Mouse (Mus musculus) right cerebral cortex, postnatal 14 days (tissue): Measurements from ENCODE around the gene Hcrtr1.

Source experiments
- DNase-seq: peaks from one replicate; pipeline ENCODE4 v3.0.0; 2022

Gene Hcrtr1

GRCm38 (mm10) chr4:130139214-130139492, at the start of gene Hcrtr1:
TSS of gene Hcrtr1 (minus strand) at chr4:130139359.
- DNase-seq = no peak

GRCm38 (mm10) chr4:130188806-130189297, 49.7 kb upstream of the Hcrtr1 start:
- peak; percentile 88 for DNase-seq

DNA sequence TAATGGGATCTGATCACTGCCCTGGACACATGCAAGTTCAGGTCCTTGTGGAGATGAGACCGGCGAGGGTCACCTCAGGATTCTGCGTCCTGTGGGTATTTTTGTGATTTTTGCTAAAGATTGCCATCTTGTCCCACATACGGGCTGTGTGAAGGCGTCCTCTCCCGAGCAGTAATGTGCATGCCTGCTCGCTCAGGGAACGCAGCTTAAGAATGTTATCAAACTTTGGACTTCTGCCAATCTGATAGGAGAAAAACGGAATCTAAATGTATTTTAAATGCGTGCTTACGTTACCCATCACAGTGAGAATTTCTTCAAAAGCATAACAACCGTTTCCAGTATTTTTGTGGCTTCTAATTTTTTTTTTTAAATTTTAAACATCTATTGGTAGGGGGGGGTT, 47.7 kb upstream of the Hcrtr1 start:
- DNase-seq = no peak

GRCm38 (mm10) chr4:130186450-130186849, 47.3 kb upstream of the Hcrtr1 start:
- DNase-seq = no peak

DNA sequence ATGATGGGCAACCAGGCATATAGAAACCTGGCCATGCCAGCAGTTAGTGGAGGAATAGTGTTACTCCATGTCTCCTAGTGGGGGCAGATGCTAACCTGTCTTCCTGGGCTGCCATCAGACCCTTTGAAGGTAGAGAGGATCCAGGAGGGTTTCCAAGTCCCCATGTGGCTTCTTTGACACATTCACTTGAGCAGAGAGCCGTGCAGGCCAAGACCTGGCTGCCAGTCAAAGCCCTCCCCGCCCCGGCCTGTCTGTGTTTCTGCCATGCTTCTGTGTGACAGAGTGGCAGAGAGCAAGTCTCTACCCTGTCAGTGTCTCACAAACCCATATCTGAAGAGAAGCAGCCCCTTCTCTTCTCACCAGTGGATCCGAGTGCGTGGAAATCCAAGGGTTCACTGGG, 44.7 kb upstream of the Hcrtr1 start:
- DNase-seq = no peak

- DNase-seq = no peak
These were observed 43.9 kb upstream of the Hcrtr1 start for GRCm38 (mm10) chr4:130183023-130183422.

- no peak for DNase-seq
These were observed 42.7 kb upstream of the Hcrtr1 start for GRCm38 (mm10) chr4:130181886-130182285.

- no peak for DNase-seq
These were observed 41.9 kb upstream of the Hcrtr1 start for GRCm38 (mm10) chr4:130180909-130181602.

DNA sequence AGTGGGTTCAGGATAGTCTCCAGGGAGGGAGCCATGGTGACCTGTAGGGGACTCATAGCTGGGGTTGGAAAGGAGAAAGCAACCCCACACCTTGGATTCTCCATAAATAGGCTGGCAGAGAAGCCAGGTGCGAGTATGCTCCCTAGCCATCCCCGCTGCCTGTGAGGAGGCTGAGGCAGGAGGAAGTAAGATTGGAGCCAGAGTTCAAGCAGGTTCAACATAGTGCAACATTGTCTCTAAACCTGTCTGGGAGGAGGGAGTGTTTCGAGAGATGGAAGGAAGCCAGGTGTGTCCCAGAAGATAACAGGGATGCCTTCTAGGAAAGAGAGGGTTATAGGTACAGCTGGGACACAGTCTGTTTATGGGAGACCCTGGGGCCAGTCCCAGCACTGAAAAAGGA, 40.7 kb upstream of the Hcrtr1 start:
- no peak for DNase-seq

DNA sequence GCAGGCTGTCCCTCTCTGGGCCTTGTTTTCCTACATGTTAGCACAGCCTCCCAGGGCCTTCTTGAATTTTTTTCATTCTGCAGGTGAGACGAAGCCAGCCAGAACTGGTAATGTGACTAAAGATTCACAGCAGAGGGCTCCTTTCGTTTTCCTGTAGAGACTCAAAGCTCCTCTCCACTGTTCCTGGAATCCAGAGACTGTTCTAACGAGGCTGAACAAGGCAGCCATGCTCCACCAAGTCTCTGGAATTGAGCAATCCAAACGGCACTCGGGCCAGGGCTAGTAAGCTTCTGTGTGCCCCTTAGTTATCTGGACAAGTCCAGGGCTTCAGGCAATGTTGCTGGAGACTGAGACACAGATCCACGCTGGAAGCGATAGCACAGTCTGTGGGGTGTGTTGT, 38.4 kb upstream of the Hcrtr1 start:
- DNase-seq = no peak

- no peak for DNase-seq
These were observed 37.9 kb upstream of the Hcrtr1 start for GRCm38 (mm10) chr4:130177087-130177486.

DNA sequence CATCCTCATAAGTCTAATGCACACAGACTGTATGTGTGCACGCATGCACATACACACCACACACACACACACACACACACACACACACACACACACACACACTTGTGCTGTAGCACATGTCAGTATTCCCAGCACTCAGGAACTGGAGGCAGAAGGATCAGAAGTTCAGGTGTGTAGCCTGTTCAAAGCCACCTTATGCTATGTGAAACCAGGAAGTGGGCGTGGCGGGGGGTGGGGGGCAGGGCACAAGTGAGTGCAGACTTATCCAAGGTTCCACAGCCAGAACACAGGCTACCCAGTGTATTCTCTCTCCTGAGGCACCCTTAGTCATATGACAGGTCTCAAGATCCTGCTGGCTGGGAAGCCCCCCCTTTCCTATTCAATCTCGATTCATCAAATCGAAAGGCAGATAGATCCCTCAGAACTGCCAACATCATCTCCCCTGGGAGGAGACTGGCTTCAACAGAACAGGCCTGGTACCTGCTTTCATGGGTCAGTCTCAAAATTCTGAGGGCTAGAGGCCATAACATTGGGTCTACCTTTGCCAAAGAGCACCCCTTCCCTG, 37.1 kb upstream of the Hcrtr1 start:
- no peak for DNase-seq

GRCm38 (mm10) chr4:130175072-130175711, 36.0 kb upstream of the Hcrtr1 start, which contains the start of gene Tinagl1:
TSS of gene Tinagl1 (minus strand) at chr4:130175122.
- no peak for DNase-seq

DNA sequence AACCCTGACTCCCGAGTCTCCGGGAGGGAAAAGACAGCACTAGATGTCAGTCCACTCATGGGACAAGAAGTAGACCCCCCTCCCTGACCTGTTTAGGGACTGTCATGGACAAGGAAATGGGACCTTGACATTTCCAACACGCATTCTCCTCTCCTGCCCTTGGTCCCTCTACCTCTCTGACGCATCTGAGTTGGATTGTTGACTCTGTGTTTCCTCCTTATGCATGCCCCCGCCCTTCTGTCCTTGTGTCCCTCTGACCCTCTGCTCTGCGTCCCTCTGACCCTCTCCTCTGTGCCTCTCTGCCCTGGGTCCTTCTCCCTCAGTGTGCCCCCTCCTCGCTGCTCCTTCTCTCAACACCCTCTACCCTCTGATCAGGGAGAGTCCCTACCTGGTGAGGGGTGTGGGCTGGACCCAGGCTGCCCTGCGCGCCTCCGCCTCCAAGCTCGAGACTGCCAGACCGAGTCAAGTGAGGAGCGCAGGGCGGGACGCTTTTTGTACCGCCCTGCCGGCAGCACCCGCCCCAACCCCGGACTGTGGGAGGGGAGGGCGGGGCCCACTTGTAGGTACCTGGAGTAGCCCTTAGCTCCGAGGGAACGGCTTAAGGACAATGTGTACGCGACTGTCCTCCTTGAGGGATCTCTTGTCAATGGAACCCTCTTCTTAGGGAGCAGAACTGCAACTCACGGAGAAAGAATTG, 35.3 kb upstream of the Hcrtr1 start:
- no peak for DNase-seq

GRCm38 (mm10) chr4:130173911-130174311, 34.8 kb upstream of the Hcrtr1 start:
- DNase-seq = no peak

DNA sequence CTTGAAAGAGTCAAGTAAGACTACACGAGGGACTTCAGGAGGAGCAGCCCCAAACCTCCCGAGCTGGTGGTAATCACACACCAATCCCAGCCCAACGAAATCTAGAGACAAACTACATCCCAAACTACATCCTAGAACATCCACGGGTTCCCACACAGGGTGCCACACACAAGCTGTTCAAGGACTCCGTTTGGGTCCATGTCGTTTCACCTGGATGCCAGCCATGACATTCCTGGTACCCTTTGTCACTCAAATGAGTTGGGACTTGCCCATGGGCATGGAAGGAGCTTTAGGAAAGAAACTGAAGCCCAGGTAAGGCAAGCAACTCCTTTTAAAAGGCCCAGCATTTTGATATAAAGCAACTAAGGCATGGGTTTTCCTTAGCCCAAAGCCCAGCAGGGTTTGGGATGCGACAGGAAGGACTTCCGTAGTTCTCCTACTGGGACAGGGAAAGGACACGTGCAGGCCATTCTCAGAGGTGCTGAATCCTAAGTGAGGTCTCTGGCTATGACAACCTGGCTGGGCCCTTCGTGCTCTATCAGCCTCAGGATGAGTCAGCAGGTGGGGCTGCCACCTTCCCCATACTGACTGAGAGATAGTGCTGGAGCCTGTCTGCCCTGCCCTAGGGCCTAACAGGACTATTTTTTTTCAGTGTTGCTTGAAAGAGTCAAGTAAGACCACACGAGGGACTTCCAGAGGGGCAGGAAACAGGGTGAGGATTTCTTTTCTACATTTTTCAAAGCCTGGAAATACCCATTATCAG, 34.1 kb upstream of the Hcrtr1 start:
- no peak for DNase-seq

DNA sequence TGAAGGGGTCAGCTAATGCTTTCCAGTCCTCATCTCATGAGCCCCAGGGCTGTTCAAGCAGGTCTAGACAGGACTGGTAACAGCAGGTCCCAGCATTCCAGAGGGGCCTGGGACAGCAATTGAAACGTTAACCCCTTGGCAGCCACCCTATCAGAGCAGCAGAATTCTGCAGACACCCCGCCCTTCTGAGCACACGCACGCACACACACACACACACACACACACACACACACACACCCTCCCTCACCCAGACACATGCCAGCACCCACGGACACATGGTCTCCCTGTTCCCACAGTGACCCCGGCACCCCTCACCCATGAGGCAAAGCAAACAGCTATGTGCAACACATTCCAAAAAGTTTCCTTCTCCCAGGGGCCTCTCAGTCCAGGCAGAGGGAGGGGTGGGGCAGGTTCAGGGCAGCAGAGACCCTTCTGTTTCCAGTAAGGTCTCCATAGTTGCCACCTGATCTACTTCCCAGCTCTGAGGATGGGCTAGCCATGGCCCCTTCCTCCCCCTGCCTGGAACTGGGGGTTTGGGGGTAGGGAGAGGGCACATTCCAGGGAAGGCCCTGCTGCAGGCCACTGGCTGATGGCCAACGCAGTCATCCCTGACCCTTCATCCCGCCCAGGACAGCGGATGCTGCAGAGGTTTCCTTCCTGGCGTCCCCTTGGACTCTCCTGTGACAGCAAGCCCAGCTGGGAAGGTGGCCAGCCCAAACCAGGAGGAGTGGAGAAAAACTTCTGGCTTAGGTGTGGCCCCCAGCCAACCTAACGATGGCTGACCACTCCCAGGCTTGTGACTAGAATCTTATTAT, 33.0 kb upstream of the Hcrtr1 start:
- DNase-seq = no peak

GRCm38 (mm10) chr4:130170362-130170761, 31.2 kb upstream of the Hcrtr1 start:
- no peak for DNase-seq

DNA sequence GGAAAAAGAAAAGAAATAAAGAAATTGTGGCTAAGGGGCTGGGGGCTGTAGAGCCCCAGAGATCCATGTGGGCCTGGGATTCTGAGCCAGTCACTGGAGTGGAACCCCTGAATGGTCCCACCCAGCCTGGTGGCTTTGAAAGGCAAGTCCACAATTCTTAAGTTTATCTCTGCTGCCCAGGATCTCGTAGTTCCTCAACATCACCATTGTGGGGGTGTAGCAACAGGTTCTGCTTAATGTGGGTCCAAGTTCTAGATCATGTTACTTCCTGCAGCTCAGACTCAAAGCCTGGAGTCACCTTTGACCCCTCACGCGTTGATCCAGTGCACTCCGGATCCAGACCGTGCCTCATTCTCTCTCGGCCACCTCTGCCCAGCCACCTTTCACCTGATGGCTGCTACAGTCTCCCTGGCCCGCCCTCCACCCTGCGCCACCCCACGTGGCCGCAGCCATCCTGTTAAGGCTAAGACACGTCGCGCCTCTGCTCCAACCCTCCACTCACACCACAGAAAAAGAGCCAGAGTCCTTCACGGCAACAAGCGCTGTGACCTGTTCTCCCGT, 30.3 kb upstream of the Hcrtr1 start:
- no peak for DNase-seq

DNA sequence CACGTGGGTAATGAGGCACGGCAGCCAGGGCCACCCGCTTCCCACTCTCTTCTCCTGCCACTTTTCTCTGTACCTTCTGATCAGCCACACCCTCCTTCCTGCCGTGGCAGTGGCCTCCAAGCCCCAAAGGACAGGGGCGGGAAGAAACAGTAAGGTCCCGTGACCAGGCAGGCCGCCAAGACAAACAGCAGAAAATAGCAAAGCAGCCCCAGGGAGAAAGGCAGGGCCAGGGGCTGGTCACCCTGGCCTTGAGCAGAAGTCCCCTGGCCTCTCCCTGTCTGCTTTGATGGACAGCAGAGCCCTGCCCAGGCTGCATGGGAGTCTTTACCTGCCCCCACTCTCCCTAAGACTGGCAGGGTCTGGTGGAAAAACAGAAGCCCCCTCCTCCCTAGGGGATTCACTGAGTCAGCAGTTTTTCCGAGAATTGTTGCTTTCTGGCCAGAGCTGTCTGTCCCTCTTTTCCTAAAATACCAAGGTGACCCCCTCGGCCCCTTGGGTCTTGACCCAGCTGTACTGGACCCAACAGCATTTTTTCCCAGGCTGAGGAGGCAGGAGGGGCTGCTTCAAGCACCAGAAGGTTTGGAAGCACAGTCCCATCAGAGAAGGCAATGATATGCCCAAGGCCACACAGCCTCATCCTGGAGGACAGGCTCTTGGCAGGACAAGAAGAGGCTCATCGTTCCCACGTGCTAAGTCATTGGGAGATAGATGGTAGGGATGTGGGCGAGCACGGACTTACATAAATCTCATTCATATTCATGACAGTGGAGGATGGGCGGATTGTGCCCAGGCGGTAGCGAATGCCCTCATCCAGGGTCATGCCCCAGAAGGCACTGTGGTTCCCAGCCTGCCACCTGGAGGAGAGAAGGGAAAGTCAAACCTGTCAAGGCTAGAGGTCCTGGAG, 29.4 kb upstream of the Hcrtr1 start:
- DNase-seq = peak; percentile 38

- no peak for DNase-seq
These were observed 28.7 kb upstream of the Hcrtr1 start for GRCm38 (mm10) chr4:130167814-130168213.
